Mouse (Mus musculus): ENCODE data around the gene Pip5k1b. TPM values are rescaled to one million over a fixed set of nuclear protein-coding genes. Genes with fewer than 3 reads are reported as not detected.
"Not testable (repeated sequence)": the region's sequence is repeated elsewhere in the genome, so short reads cannot be mapped to it uniquely, and the experiment has no call there.

Gene Pip5k1b
- polyA plus RNA-seq, 1 experiment from 2014 or later = 2.7 TPM

DNA sequence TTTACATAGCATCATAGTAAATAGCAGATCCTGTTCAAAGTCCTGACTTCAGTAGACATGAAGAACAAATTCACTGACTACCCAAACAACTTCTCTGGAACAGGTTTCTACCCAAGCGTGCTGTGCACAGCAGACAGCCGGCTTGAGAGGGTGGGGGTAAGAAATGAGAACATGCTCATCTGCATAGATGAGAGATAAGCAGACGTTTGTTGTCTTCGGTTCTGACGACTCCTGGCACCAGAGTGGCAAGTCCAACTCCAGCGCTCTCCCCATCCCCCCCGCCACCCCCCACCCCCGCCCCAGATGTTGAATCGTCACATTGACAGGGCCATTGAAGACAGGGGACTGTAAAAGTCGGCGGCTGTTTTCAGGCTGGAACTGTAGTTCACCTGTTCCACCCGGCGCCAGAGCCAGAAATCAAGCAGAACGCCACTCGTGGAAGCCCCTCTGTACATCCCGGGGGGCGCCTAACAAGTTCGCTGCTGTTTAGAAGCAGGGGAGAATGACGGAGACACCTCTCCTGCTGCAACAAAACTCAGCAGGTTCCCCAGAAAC is 684 bp downstream of the Pip5k1b start:
- Histone ChIP-seq H3K36me3 (no peaks in the 10 kb centered on the region), H3K4me2 (replicated peaks) (peak overlapping the region; percentile 74), H3K4me3 (peak overlapping the region; percentile 85), H3K4me1 (peaks cover 39% of the 10 kb centered on the region), H3K27ac (replicated peaks) (no peak overlapping the region), H3K27me3 (peaks cover 38% of the 10 kb centered on the region), H3K9me3 (no peaks in the 10 kb centered on the region), H3K9ac (replicated peaks) (peak overlapping the region; percentile 87)
- 1% methylated on average over 19 of the region's 19 CpGs for WGBS
- ATAC-seq (ENCODE audit: low FRiP score, low read depth) = no peak

DNA sequence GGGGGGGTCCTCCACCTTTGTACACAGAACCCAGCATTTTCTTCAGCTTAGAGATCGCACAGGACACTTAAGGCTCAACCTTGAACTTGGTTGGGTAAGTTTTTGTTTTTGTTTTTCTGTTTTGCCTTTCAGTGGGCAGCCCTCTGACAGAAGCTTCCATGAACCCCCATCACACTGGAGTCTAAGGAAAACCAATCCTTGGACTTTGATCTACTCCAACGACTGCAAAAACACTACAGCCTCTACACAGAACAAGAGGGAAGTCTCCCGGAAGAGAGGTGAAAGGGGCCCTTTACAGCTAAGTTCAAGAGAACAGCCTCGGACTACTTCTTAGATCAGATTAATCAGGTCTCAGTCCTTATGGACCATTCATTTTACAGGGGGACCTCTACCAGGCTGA is 1.2 kb downstream of the Pip5k1b start:
- 28% methylated on average over 4 of the region's 4 CpGs for WGBS
- Histone ChIP-seq H3K9me3 (no peaks in the 10 kb centered on the region), H3K4me2 (replicated peaks) (peak overlapping the region; percentile 74), H3K27me3 (peaks cover 38% of the 10 kb centered on the region), H3K36me3 (no peaks in the 10 kb centered on the region), H3K4me1 (peaks cover 39% of the 10 kb centered on the region), H3K4me3 (peak overlapping the region; percentile 85), H3K27ac (replicated peaks) (no peak overlapping the region), H3K9ac (replicated peaks) (0 out of 2 replicates have a peak overlapping the region, but pooled peaks have one; percentile 87)
- no peak for ATAC-seq (ENCODE audit: low FRiP score, low read depth)

DNA sequence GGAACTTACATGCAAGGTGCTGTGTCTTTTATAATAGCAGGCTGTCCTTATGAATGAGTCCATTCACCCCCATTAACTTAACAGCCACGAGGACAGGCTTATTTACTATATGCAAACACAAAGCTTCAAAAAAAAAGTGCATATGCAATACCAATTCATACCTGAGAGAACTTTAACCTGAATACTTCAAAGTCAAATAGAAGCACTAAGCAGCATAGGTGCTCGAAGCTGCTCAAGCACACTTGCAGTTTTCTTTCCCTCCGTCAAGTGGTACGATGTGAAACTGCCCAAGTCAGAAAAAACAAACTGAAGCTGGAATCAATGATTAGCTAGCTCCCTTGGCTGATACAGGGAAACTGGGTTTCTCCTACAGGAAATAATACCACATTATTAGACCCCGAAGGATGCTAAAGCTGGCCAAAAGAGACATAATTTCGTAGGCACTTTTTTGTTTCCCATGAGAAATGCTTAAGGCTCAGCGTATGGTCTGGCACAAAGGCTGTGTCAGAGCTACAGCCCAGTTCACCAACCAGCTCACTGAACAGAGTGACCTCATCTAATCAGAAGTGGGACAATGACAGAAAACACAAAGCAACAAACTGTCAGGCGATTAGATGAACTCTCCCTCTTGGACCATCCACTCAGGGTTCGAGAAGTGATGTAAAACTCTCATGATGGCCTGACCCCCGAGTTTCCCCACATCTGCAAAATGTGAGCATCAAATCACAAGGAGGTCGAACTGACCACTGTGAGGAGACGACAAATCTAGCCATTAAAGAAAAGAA is 2.2 kb downstream of the Pip5k1b start:
- no peak overlapping the region for H3K9ac ChIP-seq (replicated peaks)
- H3K4me1 ChIP-seq = peaks cover 39% of the 10 kb centered on the region
- H3K27ac ChIP-seq (replicated peaks) = no peak overlapping the region
- H3K9me3 ChIP-seq = no peaks in the 10 kb centered on the region
- ATAC-seq (ENCODE audit: low FRiP score, low read depth) = no peak
- H3K27me3 ChIP-seq = peaks cover 32% of the 10 kb centered on the region
- 0 out of 2 replicates have a peak overlapping the region, but pooled peaks have one; percentile 2 for H3K4me2 ChIP-seq (replicated peaks)
- 56% methylated on average over 12 of the region's 12 CpGs for WGBS
- H3K4me3 ChIP-seq = no peak overlapping the region
- H3K36me3 ChIP-seq = no peaks in the 10 kb centered on the region

DNA sequence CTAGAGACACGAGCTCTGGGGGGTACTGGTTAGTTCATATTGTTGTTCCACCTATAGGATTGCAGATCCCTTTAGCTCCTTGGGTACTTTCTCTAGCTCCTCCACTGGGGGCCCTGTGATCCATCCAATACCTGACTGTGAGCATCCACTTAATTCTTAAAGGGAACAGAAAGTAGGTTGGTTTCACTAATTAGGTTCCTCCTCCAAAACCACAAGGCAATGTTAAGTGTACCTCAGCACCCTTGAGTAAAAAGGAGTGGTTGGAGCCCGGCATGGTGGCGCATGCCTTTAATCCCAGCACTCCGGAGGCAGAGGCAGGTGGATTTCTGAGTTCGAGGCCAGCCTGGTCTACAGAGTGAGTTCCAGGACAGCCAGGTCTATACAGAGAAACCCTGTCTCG is 3.0 kb downstream of the Pip5k1b start:
- H3K4me3 ChIP-seq; H3K36me3 ChIP-seq; H3K27ac ChIP-seq (replicated peaks); H3K9ac ChIP-seq (replicated peaks); H3K4me2 ChIP-seq (replicated peaks); H3K9me3 ChIP-seq; ATAC-seq (ENCODE audit: low FRiP score, low read depth): not testable (repeated sequence)
- peaks cover 38% of the 10 kb centered on the region for H3K4me1 ChIP-seq
- 91% methylated on average over 6 of the region's 6 CpGs for WGBS
- peaks cover 27% of the 10 kb centered on the region for H3K27me3 ChIP-seq

DNA sequence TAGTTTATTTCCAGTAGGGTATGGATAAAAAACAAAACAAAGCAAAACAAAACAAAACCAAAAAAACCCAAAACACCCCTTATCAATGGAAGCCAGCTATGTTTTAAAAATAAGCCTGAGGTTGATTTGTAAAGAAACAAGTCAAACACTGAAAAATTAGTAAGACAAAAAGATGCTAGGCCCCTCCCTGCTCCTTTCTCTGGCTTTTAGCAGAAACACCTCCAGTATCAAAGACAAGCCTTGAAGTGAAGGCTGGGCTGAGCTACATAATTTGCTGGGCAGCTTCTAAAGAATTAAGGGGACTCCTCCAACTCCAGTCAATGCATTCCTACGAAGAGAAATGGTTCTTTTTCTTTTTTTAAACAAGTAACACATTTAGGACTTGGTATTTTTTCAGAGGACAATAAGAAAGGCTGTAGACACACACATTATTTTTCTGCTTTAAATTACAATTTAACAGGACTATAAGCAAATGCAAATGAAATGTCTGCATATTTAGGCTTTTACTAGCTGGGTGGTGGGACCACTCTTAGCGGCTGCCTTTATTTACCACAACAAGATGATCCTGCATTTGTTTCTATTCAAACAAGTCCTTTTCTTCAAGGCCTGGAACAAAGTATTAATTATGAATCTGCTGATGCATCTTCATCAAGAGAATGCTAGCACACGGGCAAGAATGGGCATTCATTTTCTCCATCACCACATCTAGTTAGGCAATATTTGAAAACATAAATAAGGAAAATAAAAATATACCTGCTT is 4.3 kb downstream of the Pip5k1b start:
- H3K4me2 ChIP-seq (replicated peaks) = no peak overlapping the region
- no peaks in the 10 kb centered on the region for H3K36me3 ChIP-seq
- no peak overlapping the region for H3K9ac ChIP-seq (replicated peaks)
- 63% methylated on average over 3 of the region's 3 CpGs for WGBS
- no peak overlapping the region for H3K4me3 ChIP-seq
- H3K4me1 ChIP-seq = peaks cover 25% of the 10 kb centered on the region
- ATAC-seq (ENCODE audit: low FRiP score, low read depth) = no peak
- peaks cover 11% of the 10 kb centered on the region for H3K9me3 ChIP-seq
- H3K27ac ChIP-seq (replicated peaks) = no peak overlapping the region
- peaks cover 15% of the 10 kb centered on the region for H3K27me3 ChIP-seq

DNA sequence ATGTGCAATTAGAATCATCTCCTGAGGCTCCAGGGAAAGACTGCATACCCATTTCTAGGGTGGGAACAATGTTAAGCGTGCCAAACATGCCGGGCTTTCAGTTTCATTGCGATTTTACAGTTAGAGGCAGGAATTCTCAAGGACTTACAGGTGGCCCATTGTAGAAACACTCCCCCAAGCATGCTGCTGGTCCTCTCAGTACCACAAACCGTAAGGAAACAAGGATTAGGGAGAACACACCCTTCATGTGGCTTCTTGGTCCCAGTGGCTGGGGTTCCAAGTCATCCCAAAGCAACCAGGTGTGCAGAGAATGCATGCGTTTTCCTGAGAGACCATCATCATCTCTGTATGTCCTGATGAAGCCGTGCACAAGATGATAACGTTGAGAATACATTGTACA is 4.9 kb downstream of the Pip5k1b start:
- H3K27ac ChIP-seq (replicated peaks) = no peak overlapping the region
- H3K4me2 ChIP-seq (replicated peaks) = no peak overlapping the region
- peaks cover 24% of the 10 kb centered on the region for H3K4me1 ChIP-seq
- H3K27me3 ChIP-seq = peaks cover 15% of the 10 kb centered on the region
- no peak overlapping the region for H3K4me3 ChIP-seq
- no peaks in the 10 kb centered on the region for H3K36me3 ChIP-seq
- ATAC-seq (ENCODE audit: low FRiP score, low read depth) = no peak
- WGBS = 70% methylated on average over 7 of the region's 7 CpGs
- H3K9me3 ChIP-seq = peaks cover 11% of the 10 kb centered on the region
- H3K9ac ChIP-seq (replicated peaks) = no peak overlapping the region

DNA sequence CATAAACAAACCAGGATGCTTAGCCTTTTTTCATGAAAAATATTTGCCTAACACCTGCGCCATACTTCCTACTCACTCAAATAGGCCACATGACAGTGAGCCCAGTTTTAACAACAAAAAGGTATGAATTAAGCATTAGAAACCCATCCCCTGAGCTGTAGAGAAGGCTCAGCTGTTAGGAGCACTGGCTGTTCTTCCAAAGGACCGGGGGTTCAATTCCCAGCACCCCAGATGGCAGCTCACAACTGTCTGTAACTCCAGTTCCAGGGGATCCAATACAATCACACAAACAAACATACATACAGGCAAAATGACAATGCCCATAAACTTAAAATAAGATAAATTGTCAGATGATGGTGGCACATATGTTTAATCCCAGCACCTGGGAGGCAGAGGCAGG is 5.7 kb downstream of the Pip5k1b start:
- no peak for ATAC-seq (ENCODE audit: low FRiP score, low read depth)
- H3K4me2 ChIP-seq (replicated peaks) = no peak overlapping the region
- H3K27me3 ChIP-seq = peaks cover 11% of the 10 kb centered on the region
- H3K36me3 ChIP-seq = no peaks in the 10 kb centered on the region
- H3K9ac ChIP-seq (replicated peaks) = no peak overlapping the region
- peaks cover 11% of the 10 kb centered on the region for H3K9me3 ChIP-seq
- WGBS = 95% methylated on average over 2 of the region's 2 CpGs
- H3K27ac ChIP-seq (replicated peaks) = no peak overlapping the region
- no peak overlapping the region for H3K4me3 ChIP-seq
- H3K4me1 ChIP-seq = peaks cover 19% of the 10 kb centered on the region

DNA sequence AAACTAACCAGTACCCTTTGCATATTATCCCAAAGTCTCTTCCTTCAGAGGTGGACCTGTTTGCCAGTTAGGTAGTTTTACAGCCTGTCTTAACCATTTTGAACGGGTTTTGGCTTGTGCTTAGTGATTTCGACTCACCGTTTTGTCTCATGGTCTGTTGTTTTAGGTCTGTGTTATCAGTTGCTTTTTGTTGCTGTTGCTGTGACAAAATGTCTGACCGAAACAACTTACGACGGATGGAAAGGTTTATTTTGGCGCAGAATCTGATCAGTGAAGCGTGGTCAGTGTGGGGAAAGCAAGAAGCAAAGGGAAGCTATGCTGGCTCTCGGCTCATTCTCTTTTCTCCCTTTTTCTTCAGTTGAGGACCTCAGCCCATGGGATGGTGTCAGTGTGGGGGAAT is 7.3 kb downstream of the Pip5k1b start:
- Histone ChIP-seq H3K27ac (replicated peaks) (no peak overlapping the region), H3K27me3 (no peaks in the 10 kb centered on the region), H3K36me3 (no peaks in the 10 kb centered on the region), H3K4me3 (no peak overlapping the region), H3K4me1 (peaks cover 8% of the 10 kb centered on the region; the same call in 1 of the 2 replicates), H3K4me2 (replicated peaks) (no peak overlapping the region), H3K9ac (replicated peaks) (no peak overlapping the region), H3K9me3 (peaks cover 11% of the 10 kb centered on the region)
- 95% methylated on average over 9 of the region's 9 CpGs for WGBS
- ATAC-seq (ENCODE audit: low FRiP score, low read depth) = no peak

DNA sequence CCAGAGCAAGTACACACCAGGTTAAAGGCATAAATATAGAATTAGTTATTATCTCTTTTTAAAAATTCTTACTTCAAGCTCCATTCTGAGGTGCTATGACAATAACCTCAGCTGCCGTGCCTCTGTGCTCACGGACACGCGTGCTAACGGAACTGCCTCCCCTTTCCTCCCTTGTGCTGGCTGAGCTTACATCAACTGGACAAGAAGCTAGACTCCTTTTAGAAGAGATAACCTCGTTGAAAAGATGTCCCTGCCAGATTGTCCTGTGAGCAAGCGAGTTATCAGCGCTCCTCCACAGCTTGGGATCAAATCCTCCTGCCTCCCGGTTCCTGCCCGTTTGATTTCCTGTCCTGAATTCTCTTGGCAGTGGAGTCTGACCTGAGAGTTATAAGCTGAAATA is 9.5 kb downstream of the Pip5k1b start:
- 90% methylated on average over 10 of the region's 10 CpGs for WGBS

DNA sequence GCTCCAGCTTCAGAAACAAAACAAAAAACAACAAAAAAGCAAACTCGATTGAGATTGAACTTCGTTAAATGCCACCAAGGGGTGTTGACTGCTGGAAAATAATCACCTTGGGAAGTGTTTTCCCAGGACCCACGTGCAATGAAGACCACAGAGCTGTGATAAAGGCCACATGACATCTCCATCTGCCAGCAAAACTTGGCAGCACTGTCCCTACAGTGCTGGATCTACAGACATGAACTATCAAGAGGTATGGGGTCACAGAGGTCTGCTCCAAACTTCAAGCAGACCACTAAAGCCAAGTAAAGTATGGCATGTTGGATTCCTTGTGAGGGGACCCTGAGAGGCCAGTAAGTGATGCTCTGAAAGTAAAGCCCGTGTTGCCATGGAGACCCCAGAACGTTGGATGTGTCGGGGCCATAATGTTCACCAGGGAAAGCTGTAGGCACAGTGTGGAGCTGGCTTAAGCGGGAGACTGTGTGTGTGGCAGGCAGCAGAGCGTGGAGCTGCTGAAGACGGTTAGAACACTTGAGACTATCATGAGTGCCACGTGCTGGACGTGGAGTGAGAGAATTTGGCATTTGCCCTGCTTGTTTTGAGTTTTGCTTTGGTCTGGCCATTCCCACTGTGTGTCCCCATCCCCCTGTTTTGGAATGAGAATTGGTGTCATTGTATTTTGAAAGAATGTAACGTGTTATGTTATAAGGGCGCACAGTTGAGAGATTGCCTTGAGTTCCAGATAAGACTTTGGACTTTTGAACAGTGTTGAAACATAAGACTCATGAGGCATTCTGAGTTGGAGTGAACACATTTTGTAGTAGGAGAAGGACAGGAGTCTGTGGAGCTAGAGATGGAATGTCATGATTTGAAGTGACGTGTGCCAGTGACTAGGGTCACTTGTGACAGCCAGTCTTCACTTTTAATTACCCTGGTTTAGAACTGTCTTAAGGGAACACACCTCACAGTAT is 12.0 kb downstream of the Pip5k1b start:
- H3K36me3 ChIP-seq = no peaks in the 10 kb centered on the region
- 72% methylated on average over 14 of the region's 14 CpGs for WGBS
- H3K4me3 ChIP-seq = no peak overlapping the region
- H3K9me3 ChIP-seq = peaks cover 11% of the 10 kb centered on the region
- no peaks in the 10 kb centered on the region for H3K27me3 ChIP-seq
- no peak overlapping the region for H3K4me2 ChIP-seq (replicated peaks)
- peaks cover 8% of the 10 kb centered on the region; the same call in 1 of the 2 replicates for H3K4me1 ChIP-seq
- H3K27ac ChIP-seq (replicated peaks) = no peak overlapping the region
- ATAC-seq (ENCODE audit: low FRiP score, low read depth) = no peak
- H3K9ac ChIP-seq (replicated peaks) = no peak overlapping the region

More for the DNA sequence above, 9.5 kb downstream of the Pip5k1b start:
- Histone ChIP-seq H3K4me3 (no peak overlapping the region), H3K27me3 (no peaks in the 10 kb centered on the region), H3K4me1 (peaks cover 8% of the 10 kb centered on the region; the same call in 1 of the 2 replicates), H3K36me3 (no peaks in the 10 kb centered on the region), H3K4me2 (replicated peaks) (no peak overlapping the region), H3K27ac (replicated peaks) (no peak overlapping the region), H3K9ac (replicated peaks) (no peak overlapping the region), H3K9me3 (peaks cover 11% of the 10 kb centered on the region)
- ATAC-seq (ENCODE audit: low FRiP score, low read depth) = no peak

DNA sequence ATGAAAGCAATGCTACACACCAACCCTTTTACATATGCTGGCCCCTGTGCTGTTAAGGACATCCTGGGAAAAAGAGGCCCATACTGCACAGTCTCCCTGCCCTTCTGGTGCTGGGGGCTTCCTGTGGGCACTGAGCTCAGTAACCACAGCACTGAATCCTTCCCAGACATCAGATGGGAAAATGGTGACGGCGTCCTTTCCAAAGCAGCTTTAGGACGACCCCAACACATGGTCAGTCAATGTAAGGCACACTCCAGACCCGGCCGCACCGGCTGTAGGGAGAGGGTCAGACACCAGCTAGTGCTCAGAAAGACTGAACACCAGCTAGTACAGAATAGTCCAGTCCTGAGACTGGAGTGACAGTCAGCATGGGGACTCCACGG is 13.4 kb downstream of the Pip5k1b start:
- Histone ChIP-seq H3K9me3 (0 out of 2 replicates have a peak, but pooled peaks cover under 1% of the 10 kb centered on the region), H3K4me1 (peaks cover 8% of the 10 kb centered on the region; the same call in 1 of the 2 replicates), H3K27me3 (no peaks in the 10 kb centered on the region), H3K36me3 (no peaks in the 10 kb centered on the region), H3K4me2 (replicated peaks) (no peak overlapping the region), H3K9ac (replicated peaks) (no peak overlapping the region), H3K4me3 (no peak overlapping the region), H3K27ac (replicated peaks) (no peak overlapping the region)
- no peak for ATAC-seq (ENCODE audit: low FRiP score, low read depth)
- 92% methylated on average over 7 of the region's 7 CpGs for WGBS
